Mouse (Mus musculus): ENCODE measurements around the gene Adam17.
"Not testable (repeated sequence)": the region's sequence is repeated elsewhere in the genome, so short reads cannot be mapped to it uniquely, and the experiment has no call there.

The Adam17 gene

GRCm38 (mm10) chr12:21373100-21373819 is at the start of gene Adam17:
Gene Adam17 (minus strand): TSS chr12:21373632.
- DNase-seq (ENCODE audit: low read depth, low spot score), result peak; percentile 91

- DNase-seq (ENCODE audit: low read depth, low spot score), result no peak
Measured at GRCm38 (mm10) chr12:21418621-21419131, 45.2 kb upstream of the Adam17 start.

GRCm38 (mm10) chr12:21418083-21418482 is 44.7 kb upstream of the Adam17 start:
- DNase-seq (ENCODE audit: low read depth, low spot score), result no peak

GRCm38 (mm10) chr12:21417100-21418070 is 44.0 kb upstream of the Adam17 start, which contains the start of gene Ywhaq:
Gene Ywhaq (minus strand): TSS chr12:21417637.
- peak; percentile 96 for DNase-seq (ENCODE audit: low read depth, low spot score)

- no peak for DNase-seq (ENCODE audit: low read depth, low spot score)
Measured at GRCm38 (mm10) chr12:21416506-21416905, 43.1 kb upstream of the Adam17 start.

GRCm38 (mm10) chr12:21410620-21411019 is 37.2 kb upstream of the Adam17 start:
- DNase-seq (ENCODE audit: low read depth, low spot score), result no peak

- DNase-seq (ENCODE audit: low read depth, low spot score), result no peak
Measured at GRCm38 (mm10) chr12:21409651-21410050, 36.2 kb upstream of the Adam17 start.

- no peak for DNase-seq (ENCODE audit: low read depth, low spot score)
Measured at GRCm38 (mm10) chr12:21408789-21409367, 35.4 kb upstream of the Adam17 start.

GRCm38 (mm10) chr12:21402771-21403170 is 29.3 kb upstream of the Adam17 start:
- DNase-seq (ENCODE audit: low read depth, low spot score), result no peak

GRCm38 (mm10) chr12:21386201-21386600 is 12.8 kb upstream of the Adam17 start:
- DNase-seq (ENCODE audit: low read depth, low spot score), result no peak

- DNase-seq (ENCODE audit: low read depth, low spot score), result not testable (repeated sequence)
Measured at GRCm38 (mm10) chr12:21378765-21379346, 5.4 kb upstream of the Adam17 start.

GRCm38 (mm10) chr12:21375376-21376157 is 2.1 kb upstream of the Adam17 start:
- no peak for DNase-seq (ENCODE audit: low read depth, low spot score)

- no peak for DNase-seq (ENCODE audit: low read depth, low spot score)
Measured at GRCm38 (mm10) chr12:21373820-21374475, 516 bp upstream of the Adam17 start.

- DNase-seq (ENCODE audit: low read depth, low spot score), result no peak
Measured at GRCm38 (mm10) chr12:21370035-21370611, 3.3 kb downstream of the Adam17 start.

- DNase-seq (ENCODE audit: low read depth, low spot score), result no peak
Measured at GRCm38 (mm10) chr12:21369087-21369410, 4.4 kb downstream of the Adam17 start.

- no peak for DNase-seq (ENCODE audit: low read depth, low spot score)
Measured at GRCm38 (mm10) chr12:21368376-21369086, 4.9 kb downstream of the Adam17 start.

GRCm38 (mm10) chr12:21364624-21365435 is 8.6 kb downstream of the Adam17 start:
- DNase-seq (ENCODE audit: low read depth, low spot score), result no peak

- DNase-seq (ENCODE audit: low read depth, low spot score), result no peak
Measured at GRCm38 (mm10) chr12:21363195-21363594, 10.2 kb downstream of the Adam17 start.
